Mouse (Mus musculus): ENCODE results near the gene Nkx2-5.

- TF ChIP-seq POLR2A (IDR thresholded peaks at IDR 0.05; ENCODE audit: borderline replicate concordance, extremely low read depth, insufficient read depth, insufficient read length, poor library complexity, severe bottlenecking) (no peak), CTCF (IDR thresholded peaks at IDR 0.05; ENCODE audit: borderline replicate concordance, extremely low read depth, insufficient read depth, insufficient read length) (no peak)
Measured at GRCm38 (mm10) chr17:26860906-26861305, 16.1 kb upstream of the Nkx2-5 start.
